Mouse (Mus musculus) right cerebral cortex, postnatal 10 days (tissue): ENCODE data around the gene Erbb2.
"Not testable (repeated sequence)": the region's sequence is repeated elsewhere in the genome, so short reads cannot be mapped to it uniquely, and the experiment has no call there.

Experiments used
- DNase-seq, 2 experiments: peaks; one replicate each; pipeline ENCODE4 v3.0.0; 2021; ENCODE audit warnings: low spot score in 2 of 2

Gene Erbb2

DNA sequence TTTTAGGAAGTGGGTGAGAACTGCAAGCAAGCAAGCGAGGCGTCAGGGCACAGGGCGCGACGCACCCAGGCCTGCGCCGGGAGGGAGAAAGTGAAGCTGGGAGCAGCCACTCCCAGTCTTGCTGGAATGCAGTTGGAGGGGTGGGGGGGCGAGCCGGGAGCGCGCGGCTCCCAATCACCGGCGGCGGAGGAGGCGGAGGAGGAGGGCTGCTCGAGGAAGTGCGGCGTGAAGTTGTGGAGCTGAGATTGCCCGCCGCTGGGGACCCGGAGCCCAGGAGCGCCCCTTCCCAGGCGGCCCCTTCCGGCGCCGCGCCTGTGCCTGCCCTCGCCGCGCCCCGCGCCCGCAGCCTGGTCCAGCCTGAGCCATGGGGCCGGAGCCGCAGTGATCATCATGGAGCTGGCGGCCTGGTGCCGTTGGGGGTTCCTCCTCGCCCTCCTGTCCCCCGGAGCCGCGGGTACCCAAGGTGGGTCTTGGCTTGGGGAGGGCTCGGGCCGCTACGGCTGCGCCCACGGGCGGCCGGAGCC, at the start of gene Erbb2:
Erbb2 (plus strand) TSS at position 198 of the 524 bp plus-strand sequence.
- peak in 1 of 2 experiments; percentile 61 for DNase-seq

- no peak for DNase-seq
These were observed 48.5 kb upstream of the Erbb2 start for GRCm38 (mm10) chr11:98363817-98364216.

- DNase-seq = no peak
These were observed 47.9 kb upstream of the Erbb2 start for GRCm38 (mm10) chr11:98364410-98364809.

GRCm38 (mm10) chr11:98366290-98366689, 46.0 kb upstream of the Erbb2 start:
- DNase-seq = no peak

- DNase-seq = peak; percentile 72 to 76
These were observed 45.0 kb upstream of the Erbb2 start for GRCm38 (mm10) chr11:98367171-98367862.

- DNase-seq = no peak
These were observed 44.4 kb upstream of the Erbb2 start for GRCm38 (mm10) chr11:98367863-98368186.

DNA sequence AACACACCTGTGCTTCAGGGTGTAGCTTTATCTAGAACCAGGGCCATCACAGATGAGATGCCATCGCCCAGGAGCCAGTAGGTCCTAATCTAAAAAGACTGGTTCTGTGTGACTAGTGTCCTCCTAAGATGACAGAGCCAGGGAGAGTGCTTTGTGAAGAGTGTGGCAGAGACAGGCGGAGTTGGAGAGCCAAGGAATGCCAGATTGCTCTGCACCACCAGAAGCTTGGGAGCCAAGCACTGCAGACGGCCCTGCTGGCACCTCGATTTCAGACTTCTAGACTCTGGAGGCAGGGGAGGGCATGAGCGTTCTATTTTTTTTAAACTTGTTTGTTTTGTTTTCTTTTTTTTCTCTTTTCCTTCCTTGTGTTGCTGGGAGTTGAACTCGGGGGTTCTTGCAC, 42.9 kb upstream of the Erbb2 start:
- DNase-seq = peak in 1 of 2 experiments; percentile 64

- DNase-seq = no peak
These were observed 41.7 kb upstream of the Erbb2 start for GRCm38 (mm10) chr11:98370588-98370987.

DNA sequence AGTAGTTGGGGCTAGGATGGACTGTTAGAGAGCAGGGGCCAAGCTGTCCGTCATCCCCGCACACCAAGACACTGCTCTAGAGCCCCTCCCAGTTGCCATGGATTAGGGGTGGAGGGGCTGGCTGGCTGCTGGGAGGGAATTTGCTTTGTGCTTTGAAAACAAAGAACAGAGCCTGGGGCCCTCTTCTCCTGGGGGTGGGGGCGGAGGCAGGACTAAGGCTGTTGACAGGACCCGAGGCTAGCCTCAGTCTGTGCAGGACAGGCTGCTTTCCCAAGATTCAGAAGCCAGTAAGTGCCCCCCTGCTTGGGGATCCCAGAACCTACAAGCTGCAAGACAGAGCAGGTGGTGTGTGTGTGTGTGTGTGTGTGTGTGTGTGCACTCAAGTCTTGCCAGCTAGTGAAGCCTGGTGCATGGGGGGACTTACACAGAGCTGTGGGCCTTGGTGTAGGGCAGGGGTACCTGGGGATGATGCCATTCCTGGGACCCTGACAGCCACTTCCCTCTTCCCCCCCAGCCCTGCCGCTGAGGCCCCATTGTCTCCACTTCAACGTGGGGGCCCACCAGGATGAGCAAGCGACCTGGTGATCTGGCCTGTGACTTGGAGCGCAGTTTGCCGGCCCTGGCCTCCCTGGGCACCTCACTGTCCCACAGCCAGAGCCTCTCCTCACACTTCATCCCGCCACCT, 40.6 kb upstream of the Erbb2 start:
- peak; percentile 59 to 67 for DNase-seq

DNA sequence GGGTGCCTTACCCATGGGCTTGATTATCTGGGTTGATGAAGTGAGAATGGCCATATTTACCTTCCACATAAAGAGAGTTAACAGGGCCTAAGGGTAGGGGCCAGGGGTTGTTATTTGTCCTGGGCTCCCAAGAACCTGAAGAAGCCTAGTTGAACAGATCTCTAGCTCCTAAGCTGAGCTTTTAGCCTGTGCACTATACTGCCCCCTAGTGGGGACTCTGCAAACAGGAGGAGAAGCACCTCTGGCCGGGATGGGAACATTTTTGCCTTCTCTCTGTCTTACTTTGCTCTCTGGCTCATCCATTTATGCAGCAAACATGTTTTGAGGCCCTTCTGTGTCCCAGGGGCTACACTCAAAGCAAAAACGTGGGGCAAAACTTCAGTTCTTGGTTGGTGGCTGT, 39.9 kb upstream of the Erbb2 start:
- no peak for DNase-seq

- DNase-seq = no peak
These were observed 39.0 kb upstream of the Erbb2 start for GRCm38 (mm10) chr11:98373244-98373643.

DNA sequence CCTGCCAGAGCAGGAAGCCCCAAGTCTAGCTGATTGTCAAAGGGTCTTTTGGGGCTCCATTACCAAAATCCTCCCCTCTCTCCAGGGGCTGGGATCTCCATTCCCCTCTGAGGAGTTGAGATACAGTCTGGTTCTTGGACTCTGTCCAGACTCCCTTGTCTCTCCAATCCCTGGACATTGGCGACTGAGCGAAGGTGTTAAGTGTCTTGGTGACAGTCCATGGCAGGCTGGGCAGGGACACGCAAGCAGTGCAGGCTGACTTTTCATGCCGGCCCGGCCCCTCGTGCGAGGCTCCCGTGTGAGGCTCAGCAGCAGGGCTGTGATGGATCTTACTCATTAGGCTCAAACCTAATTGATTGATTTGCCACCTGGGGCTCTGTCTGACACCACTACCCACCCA, 38.0 kb upstream of the Erbb2 start:
- DNase-seq = no peak

- DNase-seq = no peak
These were observed 35.5 kb upstream of the Erbb2 start for GRCm38 (mm10) chr11:98376756-98377155.

- DNase-seq = no peak
These were observed 34.5 kb upstream of the Erbb2 start for GRCm38 (mm10) chr11:98377787-98378186.

- DNase-seq = no peak
These were observed 32.9 kb upstream of the Erbb2 start for GRCm38 (mm10) chr11:98379379-98379778.

GRCm38 (mm10) chr11:98380106-98380505, 32.2 kb upstream of the Erbb2 start:
- DNase-seq = no peak

- DNase-seq = no peak
These were observed 30.6 kb upstream of the Erbb2 start for GRCm38 (mm10) chr11:98381651-98382050.

GRCm38 (mm10) chr11:98382405-98382804, 29.9 kb upstream of the Erbb2 start:
- not testable (repeated sequence) for DNase-seq

GRCm38 (mm10) chr11:98383261-98384030, 28.8 kb upstream of the Erbb2 start, which contains the start of gene Tcap:
Gene Tcap (plus strand): TSS chr11:98383811.
- DNase-seq = no peak

GRCm38 (mm10) chr11:98384216-98384615, 28.1 kb upstream of the Erbb2 start:
- DNase-seq = no peak

- no peak for DNase-seq
These were observed 27.3 kb upstream of the Erbb2 start for GRCm38 (mm10) chr11:98384721-98385637.
